Mouse (Mus musculus) inflammation-experienced regulatory T-cells, adult 6 months (primary cell): ENCODE results near the gene Col6a4. TPM values are rescaled to one million over a fixed set of nuclear protein-coding genes. Genes with fewer than 3 reads are reported as not detected.

ENCODE experiments used
- ATAC-seq: one replicate; pipeline ENCODE4 v1.8.0; 2017
- polyA plus RNA-seq, 3 experiments: library from polyadenylated mRNA; unstranded; fragments of 100-300 nt; shearing (Covaris generic); gene quantifications; one replicate each; pipeline ENCODE4 v1.2.1; 2017

Col6a4 gene
- not detected for polyA plus RNA-seq

DNA sequence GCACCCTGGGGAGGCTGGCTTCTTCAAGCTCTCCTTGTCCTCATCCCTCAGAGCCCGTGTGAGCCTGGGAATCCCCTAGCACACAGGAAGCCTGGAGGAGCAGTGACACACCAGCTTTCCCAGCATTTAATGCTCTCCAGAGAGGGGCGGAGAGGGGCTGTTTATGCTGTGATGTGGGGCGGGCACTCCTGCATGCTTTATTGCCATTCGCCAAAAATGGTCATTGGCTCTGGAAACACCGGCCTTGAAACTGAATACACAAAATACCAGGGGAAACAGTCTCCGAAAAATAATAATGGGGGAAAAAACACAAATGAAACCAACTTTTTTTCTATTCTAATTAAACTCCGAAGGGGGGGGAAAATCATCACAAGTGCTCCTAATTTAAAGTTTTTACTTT, at the start of gene Col6a4:
Col6a4 (minus strand) TSS at position 101 of the 400 bp plus-strand sequence.
- ATAC-seq: no peak

DNA sequence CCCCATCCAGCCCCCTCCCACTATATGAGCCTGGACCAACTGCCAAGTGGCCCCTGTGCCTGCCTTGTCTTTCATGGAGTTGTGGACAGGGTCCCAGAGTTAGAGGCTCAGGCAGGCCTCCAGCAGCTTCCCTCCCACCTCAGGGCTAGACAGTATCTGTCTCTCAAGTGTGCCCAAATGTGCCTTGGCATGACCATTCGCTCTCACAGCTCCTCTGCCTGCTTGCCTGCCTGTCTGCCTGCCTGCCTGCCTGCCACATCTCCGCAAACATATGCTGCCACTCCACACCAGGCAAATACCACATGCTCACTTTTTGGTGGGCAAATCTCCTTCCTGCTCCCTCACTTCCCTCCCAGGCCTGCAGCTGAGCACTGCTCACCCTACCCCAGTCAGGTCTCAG, 49.0 kb upstream of the Col6a4 start:
- ATAC-seq: no peak

DNA sequence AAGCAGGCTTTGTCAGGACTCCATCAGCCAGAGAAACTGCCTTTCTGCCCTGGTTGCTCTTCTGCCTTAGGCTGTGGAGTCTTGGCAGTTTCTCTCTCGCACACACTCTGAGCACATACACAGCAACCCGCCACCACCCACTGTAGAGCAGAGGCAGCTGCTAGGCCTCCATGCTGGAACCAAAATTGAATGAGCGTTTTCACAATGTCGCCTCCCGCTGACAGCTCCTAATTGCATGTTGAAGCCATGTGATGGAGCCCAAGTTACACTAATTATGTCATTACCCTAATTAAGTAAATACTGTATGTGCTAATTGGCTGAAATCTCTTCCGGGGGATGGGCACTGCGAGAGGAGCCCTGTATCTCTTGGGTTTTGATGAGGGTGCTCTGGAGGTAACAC, 47.6 kb upstream of the Col6a4 start:
- ATAC-seq: no peak

DNA sequence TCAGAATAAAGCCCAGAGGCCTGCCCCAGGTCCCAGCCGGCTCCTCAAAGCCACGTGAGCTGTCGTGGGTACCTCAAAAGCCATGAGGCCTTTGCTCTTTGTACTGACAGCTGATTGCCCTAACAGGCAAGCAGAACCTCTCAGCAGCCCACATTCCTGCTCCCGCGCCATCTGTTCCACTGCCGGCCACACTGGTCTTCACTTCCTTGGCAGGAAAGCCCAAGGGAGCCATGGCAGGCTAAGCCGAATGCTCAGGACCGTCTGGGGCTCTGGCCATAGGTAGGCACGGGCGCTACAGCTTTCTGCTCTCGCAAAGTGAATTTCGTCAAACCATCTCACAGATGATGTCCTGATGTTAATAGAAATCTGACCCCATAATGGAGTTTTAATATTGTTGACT, 45.4 kb upstream of the Col6a4 start:
- no peak for ATAC-seq

DNA sequence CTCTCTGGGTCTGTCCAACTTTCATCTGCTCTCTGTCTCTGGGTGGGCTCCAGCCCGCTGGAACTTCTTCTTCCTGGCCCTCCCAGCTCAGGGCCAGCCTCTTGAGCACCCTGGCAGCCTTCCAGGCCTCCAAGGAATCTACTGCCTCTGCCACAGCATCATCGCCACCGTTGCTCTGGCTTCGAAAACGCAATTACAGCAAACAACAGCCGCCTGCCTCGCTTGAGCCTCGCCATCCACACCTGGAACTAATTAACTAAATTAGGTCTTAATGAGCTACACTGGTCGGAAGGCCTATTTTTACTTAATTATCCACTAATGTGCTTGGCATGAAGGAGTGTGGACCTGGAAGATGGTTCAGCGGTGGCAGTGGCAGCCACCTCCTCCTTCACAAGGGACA, 43.2 kb upstream of the Col6a4 start:
- ATAC-seq: no peak

DNA sequence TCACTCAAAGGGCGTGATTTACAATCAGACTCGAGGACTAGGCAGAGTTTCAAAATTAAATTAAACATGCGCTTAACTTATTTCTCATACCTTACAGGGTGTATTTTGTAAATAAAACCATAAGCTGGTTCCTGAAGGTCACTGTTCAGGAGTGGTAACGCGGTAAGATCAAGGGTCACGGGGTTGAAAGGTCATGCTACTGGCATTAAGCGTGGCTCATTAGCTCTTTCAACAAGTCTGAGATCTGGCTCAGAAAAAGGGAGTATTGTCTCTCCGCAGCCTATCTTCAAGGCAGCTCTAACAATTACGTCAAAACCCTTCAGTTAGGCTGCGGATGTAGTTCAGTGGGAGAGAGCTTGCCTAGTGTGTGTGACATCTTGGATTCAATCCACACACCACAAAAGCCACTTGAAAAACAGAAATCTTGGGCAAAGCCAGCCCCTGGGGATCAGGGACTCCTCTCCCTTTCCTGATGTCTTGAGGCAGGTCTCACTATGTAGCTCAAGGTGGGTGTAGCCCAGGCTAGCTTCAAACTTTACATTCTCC, 41.2 kb upstream of the Col6a4 start:
- ATAC-seq: no peak

DNA sequence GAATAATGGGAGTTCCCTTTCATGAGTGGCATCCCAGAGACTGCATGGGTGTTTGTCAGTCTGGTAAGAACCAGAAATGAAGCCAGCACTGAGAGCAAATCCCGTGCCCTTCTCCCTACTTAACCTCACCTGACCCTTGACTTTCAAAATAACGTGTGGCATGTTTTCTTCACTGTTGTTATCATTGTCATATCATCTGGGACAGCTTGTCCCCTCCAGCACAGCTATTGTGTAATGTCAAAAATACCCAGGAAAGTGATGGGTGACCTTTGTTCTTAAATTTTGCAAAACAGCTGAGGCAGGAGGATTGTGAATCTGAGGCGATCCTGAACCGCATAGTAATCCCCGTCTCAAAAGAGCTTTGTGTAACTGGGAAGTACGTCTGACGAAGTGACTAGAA, 33.7 kb upstream of the Col6a4 start:
- no peak for ATAC-seq

DNA sequence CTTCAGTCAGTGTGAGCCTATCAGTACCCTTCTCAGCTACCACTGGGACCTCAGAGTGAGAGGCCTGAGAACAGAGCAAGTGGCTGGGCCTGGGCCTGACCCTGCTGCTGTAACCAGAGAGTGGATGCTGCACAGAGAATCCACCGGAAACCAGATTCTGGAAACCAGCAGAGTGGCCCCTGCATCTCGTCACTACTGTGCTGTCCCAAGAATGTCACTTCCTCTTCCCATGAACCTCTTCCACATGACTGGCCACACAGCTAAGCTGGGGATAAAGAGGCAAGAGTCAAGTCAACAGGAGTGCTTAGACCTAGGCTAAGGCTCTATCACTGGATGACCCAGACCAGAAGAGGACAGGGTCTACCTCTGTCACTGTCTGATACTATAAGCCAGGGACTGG, 32.5 kb upstream of the Col6a4 start:
- ATAC-seq: no peak

DNA sequence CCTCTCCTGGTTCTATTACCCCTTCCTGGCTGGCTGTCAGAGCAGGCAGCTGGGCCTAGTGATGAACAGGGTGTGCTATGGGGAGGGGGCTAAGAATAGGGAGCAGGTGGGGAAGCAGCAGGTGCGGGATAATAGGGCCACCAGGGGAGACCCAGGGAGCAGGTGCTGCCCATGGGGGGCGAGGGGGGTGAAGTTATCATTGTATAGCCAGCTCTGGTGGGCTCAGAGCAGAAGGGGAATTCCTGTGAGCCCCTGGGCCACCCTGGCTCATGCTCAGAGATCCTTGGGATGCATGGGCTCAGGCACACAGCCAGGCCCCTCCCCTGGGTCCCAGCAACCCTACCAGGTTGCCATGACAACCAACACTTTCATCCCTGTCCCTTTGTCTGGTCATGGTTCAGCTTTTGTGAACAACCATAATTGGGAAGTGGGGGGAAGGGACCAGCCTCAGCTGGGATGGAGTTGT, 30.2 kb upstream of the Col6a4 start:
- no peak for ATAC-seq

DNA sequence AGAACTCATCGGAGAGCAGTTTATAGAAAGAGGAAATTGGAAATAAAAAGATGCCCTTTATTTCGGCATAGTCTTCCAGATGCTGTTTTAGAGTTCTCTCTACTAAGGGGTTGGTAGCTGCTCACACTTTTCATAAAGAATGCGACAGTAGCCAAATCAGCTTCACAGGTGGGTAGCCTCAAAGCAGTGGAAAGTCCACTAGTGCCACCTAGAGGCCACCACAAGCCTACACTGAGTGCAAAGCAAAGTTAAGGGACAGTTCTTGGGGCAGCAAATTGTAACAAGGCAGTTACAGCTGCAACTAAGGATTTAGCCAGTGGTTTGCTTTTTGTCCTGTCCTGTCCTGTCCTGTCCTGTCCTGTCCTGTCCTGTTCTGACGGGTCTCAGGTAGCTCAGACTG, 27.0 kb upstream of the Col6a4 start:
- no peak for ATAC-seq

DNA sequence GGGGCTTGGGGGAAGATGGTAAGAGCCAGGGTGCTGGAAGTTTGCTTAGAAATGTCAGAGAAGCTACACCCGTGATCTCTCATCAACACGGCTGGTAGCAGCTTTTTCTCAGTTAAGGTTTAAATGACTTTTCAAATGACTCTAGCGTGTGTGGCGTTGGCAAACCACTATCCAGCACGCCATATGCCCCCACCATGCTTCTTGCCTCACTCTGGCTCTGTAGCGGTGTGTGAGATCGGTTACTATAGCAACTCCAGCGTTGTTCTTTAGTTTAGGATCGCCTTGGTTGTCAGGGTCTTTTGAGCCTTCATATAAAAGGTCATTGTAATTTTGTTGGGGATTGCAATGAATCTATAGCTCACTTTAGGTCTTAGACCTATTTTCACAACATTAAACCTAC, 22.5 kb upstream of the Col6a4 start:
- no peak for ATAC-seq

DNA sequence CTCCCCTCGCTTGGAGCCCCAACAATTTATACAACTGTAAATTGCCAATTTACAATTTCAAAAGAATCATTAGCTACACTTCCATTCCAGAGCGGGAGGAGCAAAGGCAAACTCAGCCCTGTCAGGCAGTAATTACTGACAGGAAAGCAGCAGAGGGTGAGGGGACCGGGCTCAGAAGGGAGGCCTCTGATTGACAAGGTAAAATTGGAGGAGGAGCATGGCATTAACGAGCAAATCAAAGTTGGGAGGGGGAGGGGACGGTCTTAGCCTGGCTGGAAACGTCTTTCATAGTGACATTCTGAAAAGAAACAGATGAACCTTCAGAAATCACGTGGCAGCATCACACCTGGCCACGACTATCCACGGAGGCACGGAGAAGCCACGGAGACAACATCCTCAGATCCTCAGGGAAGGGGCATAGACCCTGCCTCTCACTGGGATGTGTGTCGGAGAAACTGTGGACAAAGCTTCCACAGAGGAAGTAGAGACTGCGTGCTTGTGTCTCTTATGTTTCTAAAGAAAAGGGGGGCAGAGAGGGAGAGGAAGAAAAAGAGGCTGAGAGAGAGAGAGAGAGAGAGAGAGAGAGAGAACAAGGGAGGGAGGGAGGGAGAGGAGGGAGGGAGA, 19.3 kb upstream of the Col6a4 start:
- ATAC-seq: no peak

DNA sequence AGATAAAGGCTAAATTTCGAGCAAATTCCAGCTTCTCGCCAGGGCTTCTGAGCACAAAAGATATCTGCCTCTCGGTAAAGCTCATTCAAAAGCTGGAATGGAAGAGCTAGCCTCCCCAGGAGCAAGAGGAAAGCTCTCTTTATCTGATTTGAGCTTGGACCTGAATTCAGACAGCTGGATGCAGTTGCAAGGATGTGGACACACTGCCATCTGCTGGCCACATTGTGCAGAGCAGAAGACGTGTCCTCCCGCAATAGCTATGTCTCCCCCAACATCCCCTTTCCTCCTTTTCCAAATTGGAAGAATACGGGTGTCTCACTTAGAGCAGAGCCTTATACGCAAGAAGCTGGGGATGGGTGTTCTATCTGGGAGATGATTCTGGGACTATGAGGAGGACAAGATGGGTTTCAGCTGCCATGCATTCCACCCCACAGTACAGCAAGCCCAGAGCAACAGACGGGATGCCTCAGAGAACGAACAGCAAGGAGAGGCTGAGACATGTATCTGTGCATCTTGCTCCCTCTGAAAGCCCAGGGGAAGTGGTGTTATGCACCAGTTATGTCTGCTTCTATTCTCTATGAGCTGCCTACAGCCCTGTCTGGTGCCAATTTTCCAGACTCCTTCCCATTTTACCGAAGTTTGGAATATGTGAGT, 16.3 kb upstream of the Col6a4 start:
- peak; percentile 60 for ATAC-seq

DNA sequence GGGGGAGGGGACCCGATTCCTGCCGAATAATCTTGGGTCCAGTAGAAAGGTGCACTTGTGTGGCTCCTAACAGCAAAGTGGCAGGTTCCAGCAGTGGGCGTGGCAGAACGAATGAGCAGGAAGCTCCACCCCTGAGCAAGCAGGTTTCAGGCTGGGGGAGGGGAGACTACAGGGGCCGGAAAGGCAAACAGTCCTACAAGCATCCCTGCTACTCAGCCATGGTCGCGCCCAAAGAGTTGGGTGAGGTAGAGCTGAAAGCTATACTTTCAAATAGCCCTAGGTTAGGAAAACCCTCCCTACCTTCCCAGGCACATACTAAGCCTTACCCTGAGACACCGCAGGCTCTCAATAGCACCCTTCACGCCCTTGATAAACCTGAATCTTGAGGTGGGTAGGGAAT, 9.7 kb upstream of the Col6a4 start:
- no peak for ATAC-seq

DNA sequence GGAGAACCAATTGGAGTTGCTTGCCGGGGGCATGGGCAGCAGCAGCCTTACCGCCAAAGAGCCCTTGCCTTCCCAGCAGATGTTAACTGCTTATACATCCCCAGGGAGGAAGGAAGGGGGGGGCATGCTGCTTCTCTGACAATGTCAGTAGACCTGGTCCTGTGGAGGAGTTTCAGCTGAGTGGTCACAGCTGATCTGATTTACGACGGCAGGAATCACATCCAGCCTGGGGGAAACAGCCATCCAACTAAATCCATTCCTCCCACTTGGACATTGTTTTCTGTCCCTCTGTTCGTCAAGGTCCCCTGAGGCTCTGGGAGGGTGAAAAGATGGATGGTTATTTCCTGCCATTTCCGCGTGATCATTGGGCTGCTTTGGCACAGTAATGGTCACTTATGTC, 7.8 kb upstream of the Col6a4 start:
- ATAC-seq: no peak

DNA sequence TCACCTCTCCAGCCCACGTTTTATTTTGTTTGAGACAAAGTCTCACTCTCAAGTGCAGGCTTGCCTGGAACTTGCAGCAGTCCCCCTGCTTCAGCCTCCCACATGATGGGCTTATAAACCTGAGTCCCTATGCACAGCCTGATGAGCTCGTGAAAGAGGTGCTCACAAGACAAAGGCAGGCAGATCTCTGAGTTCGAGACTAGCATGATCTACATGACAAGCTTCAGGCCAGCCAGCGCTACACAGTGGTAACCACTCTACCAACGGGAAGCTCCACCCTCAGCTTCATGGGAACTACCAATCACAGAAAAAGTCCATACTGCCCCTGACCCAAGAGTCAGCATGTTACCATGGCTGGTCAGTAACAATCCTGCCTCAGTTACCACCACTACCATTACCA, 4.6 kb upstream of the Col6a4 start:
- ATAC-seq: no peak

DNA sequence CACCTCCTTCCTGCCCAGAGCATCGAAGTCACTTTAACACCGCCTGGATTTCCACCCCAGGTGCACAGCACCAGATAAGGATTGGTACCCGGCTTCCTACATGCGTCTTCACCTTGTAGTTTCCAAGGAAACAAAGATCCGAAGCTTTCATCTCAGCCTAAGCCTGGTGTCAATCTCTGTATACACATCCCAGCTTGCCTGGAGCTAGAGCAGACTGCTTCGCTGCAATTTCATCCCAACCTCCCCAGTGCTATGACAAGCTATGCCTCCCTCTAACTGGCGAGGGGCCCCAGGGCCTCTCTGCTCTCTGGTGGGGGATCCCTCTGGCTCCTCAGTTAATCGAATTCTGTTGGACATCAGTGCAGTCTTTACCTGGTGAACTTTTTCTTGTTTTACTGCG, 3.7 kb upstream of the Col6a4 start:
- no peak for ATAC-seq

DNA sequence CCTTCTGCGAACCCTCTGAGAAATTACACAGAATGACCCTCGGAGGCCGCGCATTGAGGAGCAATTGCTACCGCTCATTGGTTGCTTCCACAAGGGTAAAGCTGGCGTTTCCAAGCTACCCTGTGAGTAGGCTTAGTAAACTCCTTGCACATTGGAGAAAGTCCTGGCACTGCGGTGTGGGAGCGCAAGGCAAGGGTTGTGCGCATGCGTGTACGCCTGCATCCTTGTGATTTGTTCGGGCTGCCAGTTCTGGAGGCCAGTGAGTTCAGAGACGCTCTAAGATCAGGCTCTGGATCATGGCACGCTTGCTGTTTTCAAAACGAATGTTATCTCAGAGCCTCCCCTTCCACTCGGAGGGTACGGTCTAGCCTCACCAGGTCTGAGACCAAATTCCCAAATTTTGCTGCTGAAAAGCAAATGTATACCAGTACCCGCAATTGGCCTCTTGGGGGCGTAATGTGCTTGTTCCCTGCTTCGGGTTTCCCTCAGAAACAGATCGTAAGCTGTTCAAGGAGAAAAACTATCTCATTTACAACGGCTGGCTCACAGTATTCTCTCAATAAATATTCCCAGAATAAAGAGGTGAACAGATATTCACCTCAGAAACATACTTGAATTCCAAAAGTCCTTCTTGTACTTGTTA, 2.9 kb upstream of the Col6a4 start:
- no peak for ATAC-seq

DNA sequence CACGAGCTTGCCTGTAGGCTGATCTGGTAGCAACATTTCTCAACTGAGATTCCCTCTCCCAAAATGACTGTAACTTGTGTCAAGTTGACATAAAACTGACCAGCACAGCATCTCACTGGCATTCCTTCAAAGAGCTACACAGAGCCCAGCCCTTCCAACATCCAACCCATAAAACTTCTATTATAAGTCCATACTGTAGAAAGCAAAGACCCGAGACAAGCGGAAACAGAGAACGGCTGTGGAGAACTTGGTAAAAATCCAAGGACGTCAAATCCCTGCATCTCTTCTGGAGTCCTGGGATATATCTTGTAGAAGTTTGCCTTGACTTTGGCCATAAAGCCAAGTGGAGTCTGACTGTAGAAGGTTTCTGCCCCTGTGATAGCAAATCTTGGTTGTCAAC, 15.1 kb downstream of the Col6a4 start:
- ATAC-seq: no peak

DNA sequence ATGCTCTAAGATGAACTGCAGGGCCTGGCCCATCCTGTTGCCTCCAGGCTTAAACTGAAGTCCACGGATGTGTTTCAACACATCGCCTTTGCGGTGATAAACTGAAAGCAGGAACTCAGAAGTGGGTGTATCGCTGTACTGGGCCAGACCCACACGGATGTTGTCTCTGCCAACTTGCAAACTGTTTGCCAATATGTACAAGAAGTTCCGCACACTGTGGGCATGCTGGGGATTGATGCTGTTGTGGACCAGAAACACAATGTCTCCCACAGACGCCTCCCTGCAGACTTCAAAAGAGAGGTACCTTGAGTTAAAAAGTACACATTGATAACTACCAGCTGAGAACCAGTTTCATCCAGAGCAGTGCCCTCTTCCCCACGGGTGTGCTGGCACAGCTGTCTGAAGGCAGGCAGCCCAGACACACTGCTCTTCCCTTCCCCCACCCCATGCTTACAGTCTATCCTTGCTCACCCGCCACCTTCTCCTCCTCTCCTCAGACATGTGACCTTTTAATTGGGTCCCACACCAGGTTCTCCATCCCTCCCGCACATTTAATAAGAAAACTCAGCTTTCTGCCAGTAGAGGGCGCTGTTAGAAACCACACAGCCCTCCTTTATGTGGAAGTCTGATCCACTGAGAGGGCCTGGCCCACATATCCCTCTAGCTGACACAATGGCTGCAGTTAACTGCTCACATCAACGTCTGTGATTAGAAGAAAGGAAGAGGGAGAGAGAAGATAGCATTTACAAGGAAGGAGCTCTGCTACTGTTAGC, 16.1 kb downstream of the Col6a4 start:
- no peak for ATAC-seq

DNA sequence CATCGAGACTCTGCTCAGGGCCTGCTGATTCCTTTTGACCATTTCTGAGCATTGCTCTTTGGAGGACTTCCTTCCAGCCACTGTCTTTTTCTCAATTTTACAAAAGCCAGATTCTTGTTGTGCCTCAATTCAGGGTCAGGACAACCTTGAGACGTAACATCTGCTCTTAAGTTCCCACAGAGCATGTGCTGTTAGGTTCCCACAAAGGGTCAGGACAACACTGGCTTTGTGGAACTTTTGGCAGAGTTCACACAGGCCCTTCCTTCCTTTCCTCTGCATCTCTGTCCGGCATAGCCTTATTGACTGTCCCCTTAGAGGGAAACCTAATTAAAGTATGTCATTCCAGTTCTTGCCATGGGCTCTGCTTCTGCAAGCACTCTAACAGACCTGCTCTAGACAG, 18.6 kb downstream of the Col6a4 start:
- ATAC-seq: no peak

DNA sequence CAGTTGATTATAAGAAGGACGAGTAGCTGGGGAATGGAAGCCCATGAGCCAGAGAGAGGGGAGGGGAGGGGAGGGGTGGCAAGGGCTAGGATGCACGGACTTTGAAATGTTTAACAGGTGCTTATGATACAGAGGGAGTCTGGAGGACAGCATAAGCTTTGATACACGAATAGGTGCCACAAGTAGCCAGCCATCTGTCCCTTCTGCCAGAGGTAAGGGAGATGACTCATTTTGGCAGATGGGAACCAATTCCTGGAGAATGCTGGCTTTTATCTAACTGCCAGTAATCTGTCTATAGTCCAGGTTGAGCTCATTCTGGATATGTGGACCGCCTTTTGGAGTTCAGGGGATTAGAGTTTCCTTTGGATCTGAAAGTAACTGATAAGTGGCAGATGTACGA, 20.3 kb downstream of the Col6a4 start:
- no peak for ATAC-seq

DNA sequence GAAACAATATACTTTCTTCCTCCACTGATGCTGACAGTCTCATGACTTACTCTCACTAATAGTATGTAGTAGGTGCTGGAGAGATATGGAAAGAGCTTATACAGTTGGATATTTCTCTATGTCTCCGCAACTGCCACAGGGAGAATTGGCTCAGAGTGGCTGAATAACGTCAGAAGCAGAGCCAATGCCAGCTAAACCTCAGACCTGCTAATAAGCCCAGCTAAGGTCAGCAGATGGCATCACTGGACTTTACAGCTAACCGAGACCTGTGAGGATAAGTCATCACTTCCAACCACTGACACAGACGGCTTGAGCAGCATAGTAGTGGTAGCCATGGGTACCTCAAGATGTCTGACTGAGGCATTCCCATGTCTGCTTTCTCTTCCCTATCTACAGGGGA, 22.6 kb downstream of the Col6a4 start:
- ATAC-seq: no peak
